In the genomic region with DNA sequence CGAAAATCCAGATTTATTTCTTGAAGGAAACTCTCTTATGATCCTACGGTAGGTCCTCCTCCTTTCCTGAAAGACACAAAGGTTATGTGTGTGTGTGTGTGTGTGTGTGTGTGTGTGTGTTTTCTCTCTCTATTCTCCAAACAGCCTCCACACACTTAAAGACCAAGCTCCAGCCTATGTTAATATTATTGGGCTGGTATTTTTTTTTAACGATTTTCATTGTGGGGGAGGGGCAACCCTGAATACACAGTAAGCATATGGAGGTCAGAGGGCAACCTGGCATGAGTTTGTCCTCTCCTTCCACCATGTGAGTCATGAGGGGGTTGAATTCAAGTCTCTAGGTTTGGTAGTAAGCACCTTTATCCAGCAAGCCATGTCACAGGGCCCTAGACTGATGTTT, we compare ENCODE assay signal across 19 mouse cellular contexts. TPM values are rescaled to one million over a fixed set of nuclear protein-coding genes. Genes with fewer than 3 reads are reported as not detected.
DNase-seq lines count a peak whose midpoint lies in the region; ATAC-seq and TF ChIP-seq lines count a peak whose summit lies in the region.
"Had no signal": no experiment of that assay in that cellular context is flagged by ENCODE, and none has a peak within 500 bp of the region (broad histone marks: within the 10 kb centered on the region; RNA-seq: fewer than 3 reads in every experiment).

No protein-coding gene starts in this region.

- no peak overlapping the region for H3K9ac ChIP-seq in hindbrain, embryonic 16.5 days (ENCODE audit: low read depth, low read length)
- no peak overlapping the region for H3K9ac ChIP-seq in neural tube, embryonic 12.5 days

- peak overlapping the region; percentile 77 for H3K4me2 ChIP-seq in hindbrain, embryonic 16.5 days (ENCODE audit: low read length)
- peak overlapping the region; percentile 86 for H3K4me2 ChIP-seq in neural tube, embryonic 12.5 days (replicated peaks)

- H3K27ac ChIP-seq in layer of hippocampus, adult 2 months, result peak overlapping the region; percentile 98
- H3K27ac ChIP-seq in hindbrain, embryonic 16.5 days (ENCODE audit: low read depth, low read length), result no peak overlapping the region
- H3K27ac ChIP-seq in neural tube, embryonic 12.5 days, result no peak overlapping the region
- H3K27ac ChIP-seq: stomach, postnatal 0 days had no signal

- ATAC-seq in hindbrain, embryonic 16.5 days, result no peak
- no peak for ATAC-seq in neural tube, embryonic 12.5 days (ENCODE audit: low FRiP score, low read depth)
- ATAC-seq: intestine, embryonic 16.5 days had no signal

- H3K4me3 ChIP-seq in layer of hippocampus, adult 2 months, result peak overlapping the region; percentile 97
- peak overlapping the region; percentile 93 for H3K4me3 ChIP-seq in hindbrain, embryonic 16.5 days (ENCODE audit: low read length)
- no peak overlapping the region for H3K4me3 ChIP-seq in neural tube, embryonic 12.5 days

- WGBS in hindbrain, embryonic 16.5 days, result 78% methylated on average over 3 of the region's 3 CpGs
- WGBS in neural tube, embryonic 12.5 days, result 81% methylated on average over 3 of the region's 3 CpGs

- TF ChIP-seq CTCF in layer of hippocampus, adult 2 months (conservative IDR thresholded peaks at IDR 0.05), result no peak

- peak; percentile 64 for DNase-seq in cerebellum, adult 9-10 months
- no peak for DNase-seq in cerebellum, adult 11 months
- no peak for DNase-seq in layer of hippocampus, adult 2 months (ENCODE audit: low spot score in 2 of 2)
- DNase-seq in layer of hippocampus, postnatal 36 days, result no peak
- no peak for DNase-seq in yolk sac, embryonic 10.5 days (ENCODE audit: low spot score)
- no peak for DNase-seq in gastrocnemius, postnatal 4 days (ENCODE audit: low spot score in 2 of 2)
- DNase-seq: adrenal gland, adult 2 months; heart, postnatal 10 days; kidney, postnatal 10 days; lung, postnatal 36 days; spleen, adult 18-20 months had no signal

- peaks cover 18% of the 10 kb centered on the region for H3K4me1 ChIP-seq in hindbrain, embryonic 16.5 days (ENCODE audit: control insufficient read depth, insufficient read depth, low read depth, low read length)
- H3K4me1 ChIP-seq in neural tube, embryonic 12.5 days, result peaks cover 14% of the 10 kb centered on the region; the same call in 1 of the 2 replicates

- H3K36me3 ChIP-seq in hindbrain, embryonic 16.5 days (ENCODE audit: control insufficient read depth, insufficient read depth, low read length), result no peaks in the 10 kb centered on the region
- H3K36me3 ChIP-seq in neural tube, embryonic 12.5 days, result no peaks in the 10 kb centered on the region

- H3K9me3 ChIP-seq in hindbrain, embryonic 16.5 days (ENCODE audit: control insufficient read depth, low read length), result no peaks in the 10 kb centered on the region
- H3K9me3 ChIP-seq in neural tube, embryonic 12.5 days, result no peaks in the 10 kb centered on the region

- H3K27me3 ChIP-seq in hindbrain, embryonic 16.5 days (replicated peaks; ENCODE audit: control insufficient read depth, insufficient read depth, low read length), result no peaks in the 10 kb centered on the region
- H3K27me3 ChIP-seq in neural tube, embryonic 12.5 days (replicated peaks), result no peaks in the 10 kb centered on the region

RNA-seq across cellular contexts. Expression of a gene that starts 1.6 kb away (rescaled TPM):
- 100 to 1,000 TPM; 214 TPM for total RNA-seq in layer of hippocampus, adult 2 months (2021)
- 100 to 1,000 TPM; 206 to 213 TPM for total RNA-seq in layer of hippocampus, postnatal 36 days (2021)
- 52.8 and 65.4 TPM in 2 replicates for polyA plus RNA-seq in hindbrain, embryonic 16.5 days (2015; fragmentation: Nextera tagmentation; extraction: Ambion mirVana)
- polyA plus RNA-seq in neural tube, embryonic 12.5 days (2016; fragmentation: Nextera tagmentation; extraction: Ambion mirVana), result 28.5 and 29.7 TPM in 2 replicates
- total RNA-seq in gastrocnemius, postnatal 4 days (2021), result 1 to 10 TPM; 7.1 to 8.7 TPM

RNA-seq across cellular contexts. Expression of a gene that starts 39.0 kb away (rescaled TPM):
- total RNA-seq in layer of hippocampus, adult 2 months (2021), result not detected
- under 1 TPM in 1 of 2 experiments, not detected in 1; 0.20 TPM for total RNA-seq in layer of hippocampus, postnatal 36 days (2021)
- 0.05 TPM in 1 of 2 replicates, not detected in the other for polyA plus RNA-seq in hindbrain, embryonic 16.5 days (2015; fragmentation: Nextera tagmentation; extraction: Ambion mirVana)
- not detected in 2 replicates for polyA plus RNA-seq in neural tube, embryonic 12.5 days (2016; fragmentation: Nextera tagmentation; extraction: Ambion mirVana)
- not detected for total RNA-seq in gastrocnemius, postnatal 4 days (2021)
- total RNA-seq: adrenal gland, adult 2 months; heart, adult 8-10 months; heart, postnatal 10 days; layer of hippocampus, postnatal 25 days had no signal
- polyA plus RNA-seq: adrenal gland, adult 2 months; intestine, embryonic 16.5 days; limb, embryonic 11.5 days; liver, embryonic 16.5 days had no signal

Comparison
In these comparisons a context has a peak if more than half of its experiments do, and no peak if none do; other contexts are left out.
1. RNA of a gene that starts 1.6 kb away (total RNA-seq): 214 TPM in layer of hippocampus, adult 2 months and 206 to 213 TPM in layer of hippocampus, postnatal 36 days; 7.1 to 8.7 TPM in gastrocnemius, postnatal 4 days; every median in the first group is over 10 times any median in the second.